Mouse (Mus musculus): ENCODE results near the gene Ace. TPM values are rescaled to one million over a fixed set of nuclear protein-coding genes. Genes with fewer than 3 reads are reported as not detected.
A peak's percentile ranks its signal among the peaks of the same experiment; 100 is the strongest.

Ace gene
- polyA plus RNA-seq, 1 experiment from 2014 or later: 1.3 TPM

- H3K4me3 ChIP-seq: no peak overlapping the region
- H3K27me3 ChIP-seq (ENCODE audit: insufficient read depth, poor library complexity, severe bottlenecking): no peaks in the 10 kb centered on the region
- no peaks in the 10 kb centered on the region for H3K36me3 ChIP-seq
- DNase-seq (ENCODE audit: low spot score): no peak
- H3K9me3 ChIP-seq: no peaks in the 10 kb centered on the region
- WGBS: 85% methylated on average over 9 of the region's 9 CpGs
- H3K27ac ChIP-seq: no peak overlapping the region
- peaks cover 37% of the 10 kb centered on the region for H3K4me1 ChIP-seq (replicated peaks)
These were observed 15.6 kb upstream of the Ace start for GRCm38 (mm10) chr11:105952111-105952510.

GRCm38 (mm10) chr11:105952911-105953386, 14.8 kb upstream of the Ace start, which contains the start of gene Cyb561:
Gene Cyb561 (minus strand): TSS chr11:105953336.
- no peaks in the 10 kb centered on the region for H3K36me3 ChIP-seq
- 0 out of 2 replicates have a peak within 1 kb of the TSS, but pooled peaks have one; percentile 23 for H3K27ac ChIP-seq
- WGBS: 79% methylated on average over 12 of the region's 12 CpGs
- H3K4me3 ChIP-seq: no peak within 1 kb of the TSS
- H3K27me3 ChIP-seq (ENCODE audit: insufficient read depth, poor library complexity, severe bottlenecking): no peaks in the 10 kb centered on the region
- DNase-seq (ENCODE audit: low spot score): no peak
- peaks cover 38% of the 10 kb centered on the region for H3K4me1 ChIP-seq (replicated peaks)
- no peaks in the 10 kb centered on the region for H3K9me3 ChIP-seq

GRCm38 (mm10) chr11:105953402-105953801, 14.3 kb upstream of the Ace start:
- Histone ChIP-seq H3K9me3 (no peaks in the 10 kb centered on the region), H3K4me1 (replicated peaks) (peaks cover 38% of the 10 kb centered on the region), H3K36me3 (no peaks in the 10 kb centered on the region), H3K4me3 (no peak overlapping the region), H3K27me3 (ENCODE audit: insufficient read depth, poor library complexity, severe bottlenecking) (no peaks in the 10 kb centered on the region), H3K27ac (0 out of 2 replicates have a peak overlapping the region, but pooled peaks have one; percentile 23)
- DNase-seq (ENCODE audit: low spot score): no peak
- WGBS: 89% methylated on average over 6 of the region's 6 CpGs

GRCm38 (mm10) chr11:105955815-105956430, 11.8 kb upstream of the Ace start:
- Histone ChIP-seq H3K36me3 (no peaks in the 10 kb centered on the region), H3K4me3 (no peak overlapping the region), H3K27me3 (ENCODE audit: insufficient read depth, poor library complexity, severe bottlenecking) (no peaks in the 10 kb centered on the region), H3K27ac (no peak overlapping the region), H3K9me3 (no peaks in the 10 kb centered on the region), H3K4me1 (replicated peaks) (peaks cover 38% of the 10 kb centered on the region)
- DNase-seq (ENCODE audit: low spot score): no peak
- WGBS: 92% methylated on average over 28 of the region's 28 CpGs

GRCm38 (mm10) chr11:105957501-105957900, 10.2 kb upstream of the Ace start:
- 48% methylated on average over 6 of the region's 6 CpGs for WGBS

GRCm38 (mm10) chr11:105958566-105958965, 9.2 kb upstream of the Ace start:
- 67% methylated on average over 1 of the region's 1 CpGs for WGBS
- Histone ChIP-seq H3K27ac (no peak overlapping the region), H3K4me1 (replicated peaks) (peaks cover 16% of the 10 kb centered on the region), H3K9me3 (no peaks in the 10 kb centered on the region), H3K36me3 (no peaks in the 10 kb centered on the region), H3K27me3 (ENCODE audit: insufficient read depth, poor library complexity, severe bottlenecking) (no peaks in the 10 kb centered on the region), H3K4me3 (no peak overlapping the region)
- DNase-seq (ENCODE audit: low spot score): no peak

More at GRCm38 (mm10) chr11:105957501-105957900, 10.2 kb upstream of the Ace start:
- Histone ChIP-seq H3K27me3 (ENCODE audit: insufficient read depth, poor library complexity, severe bottlenecking) (no peaks in the 10 kb centered on the region), H3K9me3 (no peaks in the 10 kb centered on the region), H3K36me3 (no peaks in the 10 kb centered on the region), H3K4me1 (replicated peaks) (peaks cover 27% of the 10 kb centered on the region), H3K4me3 (no peak overlapping the region), H3K27ac (no peak overlapping the region)
- DNase-seq (ENCODE audit: low spot score): no peak

- Histone ChIP-seq H3K4me1 (replicated peaks) (peaks cover 16% of the 10 kb centered on the region), H3K4me3 (no peak overlapping the region), H3K27ac (peak overlapping the region; percentile 45; the same call in 1 of the 2 replicates), H3K36me3 (no peaks in the 10 kb centered on the region), H3K9me3 (no peaks in the 10 kb centered on the region), H3K27me3 (ENCODE audit: insufficient read depth, poor library complexity, severe bottlenecking) (no peaks in the 10 kb centered on the region)
- DNase-seq (ENCODE audit: low spot score): no peak
- 55% methylated on average over 17 of the region's 17 CpGs for WGBS
These were observed 8.4 kb upstream of the Ace start for GRCm38 (mm10) chr11:105959355-105959754.

- no peak for DNase-seq (ENCODE audit: low spot score)
- H3K36me3 ChIP-seq: no peaks in the 10 kb centered on the region
- no peaks in the 10 kb centered on the region for H3K9me3 ChIP-seq
- peaks cover 25% of the 10 kb centered on the region for H3K4me1 ChIP-seq (replicated peaks)
- 69% methylated on average over 5 of the region's 5 CpGs for WGBS
- no peak overlapping the region for H3K27ac ChIP-seq
- H3K27me3 ChIP-seq (ENCODE audit: insufficient read depth, poor library complexity, severe bottlenecking): peaks cover 43% of the 10 kb centered on the region
- no peak overlapping the region for H3K4me3 ChIP-seq
These were observed 3.1 kb upstream of the Ace start for GRCm38 (mm10) chr11:105964691-105965090.

- Histone ChIP-seq H3K36me3 (no peaks in the 10 kb centered on the region), H3K4me3 (no peak overlapping the region), H3K4me1 (replicated peaks) (peaks cover 25% of the 10 kb centered on the region), H3K27me3 (ENCODE audit: insufficient read depth, poor library complexity, severe bottlenecking) (peaks cover 58% of the 10 kb centered on the region), H3K27ac (no peak overlapping the region), H3K9me3 (no peaks in the 10 kb centered on the region)
- WGBS: 71% methylated on average over 4 of the region's 4 CpGs
- DNase-seq (ENCODE audit: low spot score): no peak
These were observed 1.5 kb upstream of the Ace start for GRCm38 (mm10) chr11:105966288-105966687.

GRCm38 (mm10) chr11:105968948-105969347, 1.2 kb downstream of the Ace start:
- DNase-seq (ENCODE audit: low spot score): no peak
- WGBS: 48% methylated on average over 10 of the region's 10 CpGs
- H3K27me3 ChIP-seq (ENCODE audit: insufficient read depth, poor library complexity, severe bottlenecking): peaks cover 68% of the 10 kb centered on the region
- no peaks in the 10 kb centered on the region for H3K9me3 ChIP-seq
- no peaks in the 10 kb centered on the region for H3K36me3 ChIP-seq
- H3K27ac ChIP-seq: no peak overlapping the region
- peaks cover 25% of the 10 kb centered on the region for H3K4me1 ChIP-seq (replicated peaks)
- H3K4me3 ChIP-seq: peak overlapping the region; percentile 68; the same call in 1 of the 2 replicates

- no peak for DNase-seq (ENCODE audit: low spot score)
- peaks cover 25% of the 10 kb centered on the region for H3K4me1 ChIP-seq (replicated peaks)
- no peak overlapping the region for H3K4me3 ChIP-seq
- 54% methylated on average over 1 of the region's 1 CpGs for WGBS
- no peaks in the 10 kb centered on the region for H3K36me3 ChIP-seq
- H3K9me3 ChIP-seq: no peaks in the 10 kb centered on the region
- H3K27me3 ChIP-seq (ENCODE audit: insufficient read depth, poor library complexity, severe bottlenecking): peaks cover 68% of the 10 kb centered on the region
- H3K27ac ChIP-seq: no peak overlapping the region
These were observed 1.8 kb downstream of the Ace start for GRCm38 (mm10) chr11:105969516-105969915.

- Histone ChIP-seq H3K4me1 (replicated peaks) (no peaks in the 10 kb centered on the region), H3K36me3 (no peaks in the 10 kb centered on the region), H3K27ac (no peak overlapping the region), H3K4me3 (no peak overlapping the region), H3K27me3 (ENCODE audit: insufficient read depth, poor library complexity, severe bottlenecking) (peaks cover 25% of the 10 kb centered on the region), H3K9me3 (no peaks in the 10 kb centered on the region)
- 88% methylated on average over 6 of the region's 6 CpGs for WGBS
- DNase-seq (ENCODE audit: low spot score): no peak
These were observed 6.8 kb downstream of the Ace start for GRCm38 (mm10) chr11:105974593-105974992.

- no peak for DNase-seq (ENCODE audit: low spot score)
- Histone ChIP-seq H3K36me3 (no peaks in the 10 kb centered on the region), H3K4me3 (no peak overlapping the region), H3K27me3 (ENCODE audit: insufficient read depth, poor library complexity, severe bottlenecking) (peaks cover 21% of the 10 kb centered on the region), H3K9me3 (no peaks in the 10 kb centered on the region), H3K4me1 (replicated peaks) (no peaks in the 10 kb centered on the region), H3K27ac (no peak overlapping the region)
- 78% methylated on average over 3 of the region's 3 CpGs for WGBS
These were observed 7.3 kb downstream of the Ace start for GRCm38 (mm10) chr11:105975050-105975449.
